Mouse (Mus musculus) liver, postnatal 0 days (tissue): ENCODE measurements around the gene Limch1.

Experiments
- CTCF ChIP-seq: sonication (generic); IDR thresholded peaks from 2 replicates; pipeline ENCODE4 v1.5.1; 2016; ENCODE audit warnings: antibody characterized with exemption, low read depth
- EP300 ChIP-seq: IDR thresholded peaks from 2 replicates; pipeline ENCODE4 v1.6.1; 2016; ENCODE audit warnings: antibody characterized with exemption, low read depth, mild to moderate bottlenecking

DNA sequence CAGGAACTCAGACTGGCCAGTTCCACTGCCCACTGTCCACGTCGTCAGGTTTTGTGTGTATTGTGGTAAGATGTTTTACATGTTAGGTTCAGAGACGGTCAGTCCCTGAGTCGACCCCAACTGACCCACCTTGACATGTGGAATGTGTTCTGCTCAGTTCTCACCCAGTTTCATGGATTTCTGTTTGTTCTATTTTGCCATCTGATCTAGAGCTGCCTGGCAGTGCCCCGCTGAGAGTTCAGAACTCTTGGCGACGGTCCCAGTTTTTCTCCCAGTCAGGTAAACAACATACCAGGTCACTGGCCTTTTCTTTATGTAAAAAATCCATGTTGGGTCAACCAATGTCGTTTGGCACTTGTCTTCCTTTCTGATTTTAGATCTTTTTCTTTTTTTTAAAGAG is 279.5 kb downstream of the Limch1 start:
- TF ChIP-seq CTCF (no peak), EP300 (no peak)
